Mouse (Mus musculus): ENCODE results near the gene Prdx5. TPM values are rescaled to one million over a fixed set of nuclear protein-coding genes. Genes with fewer than 3 reads are reported as not detected.
A peak's percentile ranks its signal among the peaks of the same experiment; 100 is the strongest.
"Not testable (repeated sequence)": the region's sequence is repeated elsewhere in the genome, so short reads cannot be mapped to it uniquely, and the experiment has no call there.

The Prdx5 gene
- polyA plus RNA-seq, 1 experiment, result 366 TPM

DNA sequence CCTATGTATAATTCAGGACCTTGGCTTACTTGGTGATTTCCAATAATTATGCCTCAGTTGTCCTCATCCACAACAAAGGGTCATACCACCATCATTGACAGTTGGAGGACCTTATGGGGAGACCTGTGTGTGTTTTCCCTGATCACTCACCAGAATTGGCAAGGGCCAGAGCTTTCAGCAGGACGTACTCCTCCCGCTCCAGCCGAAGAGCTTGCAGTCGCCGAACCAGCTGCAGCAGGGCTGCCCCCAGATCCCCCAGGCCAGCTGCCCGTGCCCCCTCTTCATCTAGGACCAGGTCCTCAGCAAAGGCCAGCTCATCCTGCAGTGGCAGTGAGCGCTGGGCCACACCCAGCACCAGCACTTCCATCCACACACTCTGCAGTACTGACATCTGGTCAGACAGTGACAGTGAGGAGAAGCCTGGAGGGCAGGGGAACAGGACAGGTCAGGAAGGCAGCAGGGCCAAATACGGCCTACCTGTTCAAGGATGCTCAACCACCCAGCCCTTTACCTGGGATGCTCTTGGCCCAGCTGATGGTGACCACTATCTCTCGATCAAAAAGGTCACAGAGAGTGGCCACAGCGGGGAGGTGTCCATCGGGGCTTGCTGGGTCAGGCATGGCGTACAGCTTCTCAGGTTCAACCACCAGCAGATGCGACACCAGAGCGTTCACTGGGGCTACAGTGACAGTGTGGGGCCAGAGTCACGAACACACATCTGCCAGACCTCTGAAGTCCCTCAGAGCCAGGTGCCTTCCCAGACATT, 2.5 kb upstream of the Prdx5 start:
- TF ChIP-seq POLR2A (IDR thresholded peaks at IDR 0.05; ENCODE audit: extremely low read depth, insufficient read depth, low read length), result no peak
- TF ChIP-seq CTCF (IDR thresholded peaks at IDR 0.05; ENCODE audit: extremely low read depth, insufficient read depth, low read length), result no peak
- Histone ChIP-seq H3K4me1 (ENCODE audit: control insufficient read depth, insufficient read depth, low read length) (no peaks in the 10 kb centered on the region; the same call in 1 of the 2 replicates), H3K4me3 (ENCODE audit: insufficient read depth, low read length) (no peak overlapping the region), H3K27ac (ENCODE audit: insufficient read depth, low read length) (no peak overlapping the region)

DNA sequence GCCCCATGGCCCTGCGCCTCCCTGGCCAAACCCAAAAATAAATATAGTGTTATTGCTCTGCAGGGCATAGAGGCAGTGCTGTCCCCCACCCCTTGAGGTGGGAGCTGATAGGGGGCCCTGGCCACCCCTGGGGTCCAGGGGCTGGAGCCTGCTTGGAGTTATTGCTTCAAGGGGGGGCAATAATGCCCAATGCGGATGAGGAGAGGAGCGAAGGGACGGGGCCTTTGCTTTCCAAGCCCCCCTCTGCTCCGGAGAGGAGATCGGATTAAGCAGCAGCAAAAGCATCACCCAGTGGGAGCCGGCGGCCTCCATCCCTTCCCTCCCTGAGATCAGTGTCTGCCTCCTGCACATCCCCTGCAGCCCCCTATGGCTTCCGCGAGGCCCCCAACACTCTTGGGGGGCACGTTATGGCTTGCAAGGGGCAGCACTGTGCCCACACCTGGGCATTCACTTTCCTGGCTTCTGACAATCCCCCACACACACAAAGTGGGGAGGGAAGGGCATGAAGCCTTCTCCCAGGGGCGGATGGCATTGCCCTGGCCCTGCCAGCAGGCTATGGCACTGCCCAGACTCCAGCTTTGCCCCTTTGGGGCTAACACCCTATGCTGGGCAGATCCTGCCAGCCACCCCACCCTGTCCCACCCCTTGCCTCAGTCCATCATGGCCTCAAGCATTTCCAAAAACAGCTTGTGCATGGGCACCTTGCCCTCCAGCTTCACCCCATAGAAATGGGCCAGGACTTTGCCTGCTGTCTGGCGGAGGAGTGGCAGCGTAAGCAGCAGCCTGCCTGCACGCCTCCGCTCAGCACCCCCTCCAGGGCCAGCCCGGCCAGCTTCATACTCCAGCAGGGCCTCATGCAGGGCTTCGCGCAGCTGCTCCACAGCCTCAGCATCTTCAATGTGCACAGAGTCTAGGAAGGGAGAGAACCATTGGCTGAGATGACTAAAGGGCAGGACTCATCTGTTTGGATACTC, 1.5 kb upstream of the Prdx5 start:
- Histone ChIP-seq H3K4me3 (ENCODE audit: insufficient read depth, low read length) (no peak overlapping the region; the same call in 1 of the 2 replicates), H3K27ac (ENCODE audit: insufficient read depth, low read length) (no peak overlapping the region), H3K4me1 (ENCODE audit: control insufficient read depth, insufficient read depth, low read length) (no peaks in the 10 kb centered on the region; the same call in 1 of the 2 replicates)
- TF ChIP-seq CTCF (IDR thresholded peaks at IDR 0.05; ENCODE audit: extremely low read depth, insufficient read depth, low read length) (no peak), POLR2A (IDR thresholded peaks at IDR 0.05; ENCODE audit: extremely low read depth, insufficient read depth, low read length) (no peak)

DNA sequence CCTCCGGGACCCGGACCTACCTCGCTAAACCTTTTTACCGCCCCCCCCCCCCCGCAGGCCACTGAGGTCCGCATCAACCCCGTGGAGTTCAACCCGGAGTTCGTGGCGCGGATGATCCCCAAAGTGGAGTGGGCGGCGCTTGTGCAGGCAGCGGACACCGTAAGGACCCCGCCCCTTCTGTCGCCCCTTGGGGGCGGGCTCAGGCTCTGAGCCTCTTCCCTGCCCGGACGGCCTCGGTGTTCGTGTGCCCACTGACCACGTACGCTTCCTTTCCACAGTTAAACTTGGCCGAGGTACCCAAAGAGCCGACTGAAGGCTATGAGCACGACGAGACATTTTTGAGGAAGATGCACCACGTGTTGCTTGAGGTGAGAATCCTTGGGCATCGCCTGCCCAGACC, 400 bp upstream of the Prdx5 start:
- TF ChIP-seq POLR2A (IDR thresholded peaks at IDR 0.05; ENCODE audit: extremely low read depth, insufficient read depth, low read length), result 0 out of 2 replicates have a peak, but pooled peaks have one; percentile 19
- Histone ChIP-seq H3K27ac (ENCODE audit: insufficient read depth, low read length) (peak overlapping the region; percentile 51; the same call in 1 of the 2 replicates), H3K4me3 (ENCODE audit: insufficient read depth, low read length) (peak overlapping the region; percentile 56)
- not testable (repeated sequence) for H3K4me1 ChIP-seq (ENCODE audit: control insufficient read depth, insufficient read depth, low read length)

DNA sequence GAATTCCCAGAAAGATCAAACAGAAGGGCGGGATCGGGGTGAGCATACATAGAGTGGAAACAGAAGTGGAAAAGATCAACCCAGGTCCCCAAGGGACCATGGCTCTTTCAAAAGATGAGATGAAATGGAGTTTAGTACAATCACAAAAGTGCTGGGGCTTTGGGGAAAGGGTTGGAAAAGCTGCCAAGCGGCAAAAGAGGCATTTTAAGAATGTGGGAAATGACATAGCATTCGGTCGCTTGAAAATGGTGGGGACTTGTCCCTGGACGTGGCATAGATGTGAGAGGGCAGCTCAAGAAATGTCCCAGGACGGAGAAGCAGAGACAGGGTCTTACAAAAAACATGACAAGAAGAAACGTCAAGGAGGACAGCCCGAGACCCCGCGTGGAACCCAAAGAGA, 885 bp downstream of the Prdx5 start:
- H3K4me3 ChIP-seq (ENCODE audit: insufficient read depth, low read length), result peak overlapping the region; percentile 56
- H3K4me1 ChIP-seq (ENCODE audit: control insufficient read depth, insufficient read depth, low read length), result no peaks in the 10 kb centered on the region; the same call in 1 of the 2 replicates
- no peak for TF ChIP-seq CTCF (IDR thresholded peaks at IDR 0.05; ENCODE audit: extremely low read depth, insufficient read depth, low read length)
- TF ChIP-seq POLR2A (IDR thresholded peaks at IDR 0.05; ENCODE audit: extremely low read depth, insufficient read depth, low read length), result no peak

DNA sequence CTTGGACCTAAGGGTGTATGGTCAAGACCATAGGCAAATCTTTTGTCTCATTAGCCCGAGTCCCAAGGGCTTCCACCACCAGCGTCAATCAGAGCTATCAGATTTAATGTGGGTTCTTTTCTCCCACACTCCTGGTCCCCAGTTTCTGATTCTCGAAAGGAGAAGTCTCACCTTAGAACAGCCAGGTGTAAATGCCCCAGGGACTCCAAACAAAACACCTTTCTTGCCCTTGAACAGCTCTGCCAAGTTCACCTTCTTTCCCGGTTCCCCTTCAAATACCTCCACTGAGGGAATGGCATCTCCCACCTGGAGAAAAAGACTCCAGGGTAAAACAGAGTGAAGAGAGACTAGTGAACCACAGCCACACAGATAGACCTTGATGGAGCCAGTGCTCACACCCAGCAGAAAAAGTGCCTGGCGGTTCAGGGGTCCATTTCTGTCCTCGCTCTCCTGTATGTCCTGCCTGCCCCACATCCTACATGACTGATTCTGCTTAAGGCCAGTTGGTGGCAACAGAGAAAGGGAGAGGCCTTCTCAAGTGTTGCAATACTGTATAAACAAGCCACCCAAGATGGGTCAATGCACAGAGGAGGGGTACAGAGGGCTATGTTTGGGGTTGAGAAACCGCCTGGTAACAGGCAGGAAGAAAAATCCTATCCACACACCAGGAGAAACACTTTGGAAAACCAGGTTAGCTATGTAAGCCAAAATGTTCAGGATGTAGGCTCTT, 1.9 kb downstream of the Prdx5 start:
- no peak overlapping the region for H3K27ac ChIP-seq (ENCODE audit: insufficient read depth, low read length)
- TF ChIP-seq POLR2A (IDR thresholded peaks at IDR 0.05; ENCODE audit: extremely low read depth, insufficient read depth, low read length), result no peak
- TF ChIP-seq CTCF (IDR thresholded peaks at IDR 0.05; ENCODE audit: extremely low read depth, insufficient read depth, low read length), result no peak
- no peaks in the 10 kb centered on the region; the same call in 1 of the 2 replicates for H3K4me1 ChIP-seq (ENCODE audit: control insufficient read depth, insufficient read depth, low read length)
- H3K4me3 ChIP-seq (ENCODE audit: insufficient read depth, low read length), result peak overlapping the region; percentile 56

More for the DNA sequence above, 885 bp downstream of the Prdx5 start:
- peak overlapping the region; percentile 55 for H3K27ac ChIP-seq (ENCODE audit: insufficient read depth, low read length)

DNA sequence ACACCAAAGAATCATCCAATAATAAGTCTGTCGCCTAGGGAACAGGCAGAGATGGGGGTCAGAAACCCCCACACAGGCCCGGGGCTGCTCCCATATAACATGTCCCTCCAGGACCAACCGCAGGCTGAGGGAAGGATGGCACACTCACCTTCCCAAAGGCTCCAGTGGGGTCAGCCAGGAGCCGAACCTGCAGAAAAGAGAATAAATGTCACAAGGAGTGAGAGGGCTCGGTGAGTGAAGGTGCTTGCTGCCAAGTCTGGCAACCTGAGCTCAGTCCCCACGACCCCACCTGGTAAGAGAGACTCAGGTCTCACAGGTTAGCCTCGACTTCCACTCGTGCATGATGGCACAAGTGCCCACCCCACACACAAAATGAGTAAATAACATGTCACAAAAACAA, 2.8 kb downstream of the Prdx5 start:
- TF ChIP-seq CTCF (IDR thresholded peaks at IDR 0.05; ENCODE audit: extremely low read depth, insufficient read depth, low read length) (no peak), POLR2A (IDR thresholded peaks at IDR 0.05; ENCODE audit: extremely low read depth, insufficient read depth, low read length) (no peak)
- Histone ChIP-seq H3K4me3 (ENCODE audit: insufficient read depth, low read length) (no peak overlapping the region), H3K4me1 (ENCODE audit: control insufficient read depth, insufficient read depth, low read length) (no peaks in the 10 kb centered on the region; the same call in 1 of the 2 replicates), H3K27ac (ENCODE audit: insufficient read depth, low read length) (no peak overlapping the region)

DNA sequence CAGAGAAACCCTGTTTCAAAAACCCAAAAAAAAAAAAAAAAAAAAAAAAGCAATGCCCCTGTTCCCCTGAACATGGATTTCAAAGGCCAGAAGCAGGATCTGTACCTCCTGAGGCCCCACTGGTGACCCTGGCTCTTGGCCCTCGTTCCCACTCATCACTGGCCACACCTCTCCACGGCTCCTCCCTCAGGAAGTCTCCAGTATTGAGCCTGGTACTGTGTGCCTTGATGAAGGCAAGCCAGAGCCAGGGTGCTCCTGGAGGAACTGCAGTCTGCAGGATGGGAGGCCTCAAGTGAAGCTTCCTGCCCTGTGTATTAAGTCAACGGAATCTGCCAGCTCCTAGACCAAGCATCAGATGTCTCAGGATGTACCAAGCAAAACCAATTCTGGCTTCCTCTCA, 3.7 kb downstream of the Prdx5 start:
- Histone ChIP-seq H3K4me3 (ENCODE audit: insufficient read depth, low read length) (no peak overlapping the region), H3K4me1 (ENCODE audit: control insufficient read depth, insufficient read depth, low read length) (no peaks in the 10 kb centered on the region; the same call in 1 of the 2 replicates), H3K27ac (ENCODE audit: insufficient read depth, low read length) (no peak overlapping the region)
- TF ChIP-seq POLR2A (IDR thresholded peaks at IDR 0.05; ENCODE audit: extremely low read depth, insufficient read depth, low read length), result no peak
- no peak for TF ChIP-seq CTCF (IDR thresholded peaks at IDR 0.05; ENCODE audit: extremely low read depth, insufficient read depth, low read length)

DNA sequence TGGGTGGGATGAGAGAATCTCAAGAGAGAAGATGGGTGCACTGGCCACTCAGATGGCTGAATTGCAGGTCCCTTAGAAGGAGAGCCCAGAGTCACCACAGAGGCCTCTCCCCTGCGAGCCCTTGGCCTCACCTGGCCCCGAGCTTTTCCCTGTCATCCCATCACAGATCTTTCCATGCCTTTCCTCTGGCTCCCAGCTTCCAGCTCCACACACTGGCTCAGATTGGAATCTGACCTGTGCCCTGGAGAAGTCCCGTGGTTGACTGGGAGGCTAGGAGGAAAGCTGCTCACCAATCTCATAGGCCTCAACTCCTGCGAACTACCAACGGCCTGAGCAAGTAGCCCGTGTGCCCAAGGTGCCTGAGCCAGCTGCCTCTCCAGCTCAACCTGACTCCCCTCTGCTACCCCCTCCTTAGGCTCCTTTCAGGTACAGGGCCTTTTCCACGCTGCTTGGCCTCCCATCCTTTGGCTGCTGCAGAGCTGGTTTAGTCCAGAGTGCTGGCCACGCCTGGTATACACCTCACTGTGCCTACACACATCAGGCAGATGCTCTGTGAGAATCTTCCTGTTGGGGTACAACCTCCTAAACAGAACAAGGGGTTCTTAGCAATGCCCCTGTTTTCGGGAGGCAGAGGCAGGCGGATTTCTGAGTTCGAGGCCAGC, 4.3 kb downstream of the Prdx5 start:
- TF ChIP-seq POLR2A (IDR thresholded peaks at IDR 0.05; ENCODE audit: extremely low read depth, insufficient read depth, low read length) (no peak), CTCF (IDR thresholded peaks at IDR 0.05; ENCODE audit: extremely low read depth, insufficient read depth, low read length) (no peak)
- H3K4me3 ChIP-seq (ENCODE audit: insufficient read depth, low read length), result no peak overlapping the region
- H3K27ac ChIP-seq (ENCODE audit: insufficient read depth, low read length), result no peak overlapping the region
- no peaks in the 10 kb centered on the region; the same call in 1 of the 2 replicates for H3K4me1 ChIP-seq (ENCODE audit: control insufficient read depth, insufficient read depth, low read length)
